Mouse (Mus musculus) CH12.LX (cell line): ENCODE results near the gene Mixl1. TPM values are rescaled to one million over a fixed set of nuclear protein-coding genes. Genes with fewer than 3 reads are reported as not detected.

Source experiments
- DNase-seq: peaks from one replicate; pipeline ENCODE4 v3.0.0-alpha.2; 2013; ENCODE audit errors: extremely low read depth
- H3K27ac ChIP-seq: 2 replicates; pipeline ENCODE4 v1.5.1; 2012; ENCODE audit warnings: low read depth, mild to moderate bottlenecking, control low read depth, moderate library complexity; ENCODE audit not compliant: insufficient read depth
- H3K27me3 ChIP-seq: replicated peaks from 2 replicates; pipeline ENCODE3; 2012; ENCODE audit warnings: inconsistent platforms
- H3K36me3 ChIP-seq, 2 experiments: replicated peaks in 1 of 2; 2 replicates each; pipeline versions ENCODE3 to v1.6.1; 2012; ENCODE audit warnings: inconsistent platforms in 1 of 2, low read length in 1 of 2, mild to moderate bottlenecking in 1 of 2, mixed read lengths in 1 of 2, moderate library complexity in 1 of 2; ENCODE audit not compliant: control insufficient read depth in 1 of 2, insufficient read depth in 1 of 2
- H3K4me1 ChIP-seq, 2 experiments: 2 replicates each; pipeline ENCODE4 v1.6.1; 2012; ENCODE audit warnings: inconsistent platforms in 1 of 2, moderate library complexity in 1 of 2; ENCODE audit not compliant: insufficient read depth in 2 of 2, control insufficient read depth in 1 of 2
- H3K4me2 ChIP-seq: 2 replicates; pipeline ENCODE4 v1.6.1; 2012; ENCODE audit warnings: low read depth, mild to moderate bottlenecking, control low read depth; ENCODE audit not compliant: poor library complexity, insufficient read depth, severe bottlenecking
- H3K4me3 ChIP-seq, 3 experiments: fragments of 150-350 bp in 1 of 3; sonication (generic) in 1 of 3; replicated peaks in 1 of 3; 2 replicates each; pipeline versions ENCODE3 to v1.5.1; 2011 to 2012; ENCODE audit warnings: low read depth in 2 of 3, low read length in 2 of 3, mild to moderate bottlenecking in 2 of 3, moderate library complexity in 2 of 3, control low read depth in 1 of 3, improper control_type of control experiment in 1 of 3, inconsistent platforms in 1 of 3, mixed read lengths in 1 of 3; ENCODE audit not compliant: poor library complexity in 1 of 3
- H3K79me2 ChIP-seq: replicated peaks from 2 replicates; pipeline ENCODE4 v1.6.1; 2012; ENCODE audit warnings: mild to moderate bottlenecking, moderate library complexity; ENCODE audit not compliant: control insufficient read depth, poor library complexity, insufficient read depth, severe bottlenecking; ENCODE audit errors: extremely low read depth
- H3K9ac ChIP-seq: 2 replicates; pipeline ENCODE4 v1.6.1; 2012; ENCODE audit warnings: low read depth, mild to moderate bottlenecking, control low read depth, moderate library complexity; ENCODE audit not compliant: insufficient read depth
- H3K9me3 ChIP-seq: replicated peaks from 2 replicates; pipeline ENCODE3; 2012; ENCODE audit warnings: low read length, inconsistent platforms, mixed read lengths
- BHLHE40 ChIP-seq: IDR thresholded peaks from 2 replicates; pipeline ENCODE4 v1.6.1; 2011; ENCODE audit warnings: mild to moderate bottlenecking, low read depth, low read length, improper control_type of control experiment
- CHD1 ChIP-seq: IDR thresholded peaks from 2 replicates; pipeline ENCODE4 v1.6.1; 2012; ENCODE audit warnings: low read depth, low read length, improper control_type of control experiment, inconsistent platforms
- CHD2 ChIP-seq: IDR thresholded peaks from 2 replicates; pipeline ENCODE4 v1.6.1; 2011; ENCODE audit warnings: low read length, improper control_type of control experiment
- CTCF ChIP-seq, 2 experiments: IDR thresholded peaks in 1 of 2; conservative IDR thresholded peaks in 1 of 2; 2 replicates each; pipeline ENCODE4 v1.5.1; 2011 to 2012; ENCODE audit warnings: low read depth in 2 of 2, low read length in 2 of 2, improper control_type of control experiment in 1 of 2, inconsistent platforms in 1 of 2, mild to moderate bottlenecking in 1 of 2, moderate library complexity in 1 of 2
- E2F4 ChIP-seq: IDR thresholded peaks from 2 replicates; pipeline ENCODE4 v1.6.1; 2011; ENCODE audit warnings: low read depth, low read length, improper control_type of control experiment; ENCODE audit not compliant: insufficient replicate concordance
- ELF1 ChIP-seq: IDR thresholded peaks from 2 replicates; pipeline ENCODE4 v1.6.1; 2014; ENCODE audit warnings: low read depth, mild to moderate bottlenecking, inconsistent platforms, low read length, improper control_type of control experiment
- EP300 ChIP-seq: IDR thresholded peaks from 2 replicates; pipeline ENCODE4 v1.6.1; 2011; ENCODE audit warnings: low read length, improper control_type of control experiment
- ETS1 ChIP-seq: conservative IDR thresholded peaks from 2 replicates; pipeline ENCODE4 v1.6.1; 2012; ENCODE audit warnings: low read depth, mild to moderate bottlenecking, inconsistent platforms, low read length, improper control_type of control experiment, moderate library complexity
- GABPA ChIP-seq: IDR thresholded peaks from 2 replicates; pipeline ENCODE4 v1.6.1; 2012; ENCODE audit warnings: low read depth, low read length, improper control_type of control experiment, inconsistent platforms; ENCODE audit not compliant: insufficient replicate concordance
- IRF4 ChIP-seq: IDR thresholded peaks from 2 replicates; pipeline ENCODE4 v1.6.1; 2014; ENCODE audit warnings: low read depth, mild to moderate bottlenecking, inconsistent platforms, low read length, improper control_type of control experiment
- JUND ChIP-seq: conservative IDR thresholded peaks from 2 replicates; pipeline ENCODE4 v1.6.1; 2011; ENCODE audit warnings: low read depth, low read length, improper control_type of control experiment
- KAT2A ChIP-seq: IDR thresholded peaks from 2 replicates; pipeline ENCODE4 v1.6.1; 2012; ENCODE audit warnings: low read length, improper control_type of control experiment, inconsistent platforms; ENCODE audit not compliant: insufficient replicate concordance
- MAFK ChIP-seq: IDR thresholded peaks from 2 replicates; pipeline ENCODE4 v1.6.1; 2011; ENCODE audit warnings: low read length, improper control_type of control experiment; ENCODE audit not compliant: insufficient replicate concordance
- MAX ChIP-seq: IDR thresholded peaks from 2 replicates; pipeline ENCODE4 v1.6.1; 2011; ENCODE audit warnings: low read length, improper control_type of control experiment
- MAZ ChIP-seq: IDR thresholded peaks from 2 replicates; pipeline ENCODE4 v1.6.1; 2012; ENCODE audit warnings: low read depth, mild to moderate bottlenecking, inconsistent platforms, low read length, improper control_type of control experiment, moderate library complexity
- MEF2A ChIP-seq: IDR thresholded peaks from 2 replicates; pipeline ENCODE4 v1.6.1; 2014; ENCODE audit warnings: low read depth, mild to moderate bottlenecking, inconsistent platforms, low read length, improper control_type of control experiment, borderline replicate concordance
- MXI1 ChIP-seq: IDR thresholded peaks from 2 replicates; pipeline ENCODE4 v1.6.1; 2011; ENCODE audit warnings: mild to moderate bottlenecking, low read depth, low read length, improper control_type of control experiment
- NELFE ChIP-seq: IDR thresholded peaks from 2 replicates; pipeline ENCODE4 v1.6.1; 2011; ENCODE audit warnings: low read depth, low read length, improper control_type of control experiment
- NRF1 ChIP-seq: IDR thresholded peaks from 2 replicates; pipeline ENCODE4 v1.6.1; 2014; ENCODE audit warnings: low read depth, mild to moderate bottlenecking, inconsistent platforms, low read length, improper control_type of control experiment, moderate library complexity
- PAX5 ChIP-seq: IDR thresholded peaks from 2 replicates; pipeline ENCODE4 v1.6.1; 2012; ENCODE audit warnings: low read length, inconsistent platforms, mixed read lengths
- POLR2AphosphoS2 ChIP-seq: IDR thresholded peaks from 2 replicates; pipeline ENCODE4 v1.6.1; 2011; ENCODE audit warnings: low read depth, low read length, improper control_type of control experiment
- RAD21 ChIP-seq: IDR thresholded peaks from 2 replicates; pipeline ENCODE4 v1.6.1; 2011; ENCODE audit warnings: low read depth, mild to moderate bottlenecking, low read length, improper control_type of control experiment, moderate library complexity
- RCOR1 ChIP-seq: conservative IDR thresholded peaks from 2 replicates; pipeline ENCODE4 v1.6.1; 2012; ENCODE audit warnings: low read depth, mild to moderate bottlenecking, inconsistent platforms, low read length, improper control_type of control experiment
- SIN3A ChIP-seq: IDR thresholded peaks from 2 replicates; pipeline ENCODE4 v1.6.1; 2012; ENCODE audit warnings: low read length, improper control_type of control experiment, inconsistent platforms
- SMC3 ChIP-seq: IDR thresholded peaks from 2 replicates; pipeline ENCODE4 v1.6.1; 2011; ENCODE audit warnings: low read depth, low read length, improper control_type of control experiment
- TCF12 ChIP-seq: IDR thresholded peaks from 2 replicates; pipeline ENCODE4 v1.6.1; 2014; ENCODE audit warnings: low read depth, mild to moderate bottlenecking, inconsistent platforms, low read length, improper control_type of control experiment
- UBTF ChIP-seq: IDR thresholded peaks from 2 replicates; pipeline ENCODE4 v1.6.1; 2012; ENCODE audit warnings: low read depth, mild to moderate bottlenecking, inconsistent platforms, low read length, improper control_type of control experiment, moderate library complexity
- USF2 ChIP-seq: conservative IDR thresholded peaks from 2 replicates; pipeline ENCODE4 v1.6.1; 2011; ENCODE audit warnings: low read depth, low read length, improper control_type of control experiment
- ZC3H11A ChIP-seq: IDR thresholded peaks from 2 replicates; pipeline ENCODE4 v1.6.1; 2012; ENCODE audit warnings: low read depth, mild to moderate bottlenecking, inconsistent platforms, low read length, improper control_type of control experiment
- ZKSCAN1 ChIP-seq: IDR thresholded peaks from 2 replicates; pipeline ENCODE4 v1.6.1; 2012; ENCODE audit warnings: low read depth, inconsistent platforms, low read length, improper control_type of control experiment, borderline replicate concordance
- ZMIZ1 ChIP-seq: IDR thresholded peaks from 2 replicates; pipeline ENCODE4 v1.6.1; 2012; ENCODE audit warnings: low read depth, mild to moderate bottlenecking, inconsistent platforms, low read length, improper control_type of control experiment
- ZNF384 ChIP-seq: IDR thresholded peaks from 2 replicates; pipeline ENCODE4 v1.6.1; 2012; ENCODE audit warnings: low read depth, low read length, improper control_type of control experiment, inconsistent platforms
- dilution Hi-C: fragments of 300-500 bp; cut with MboI; formaldehyde crosslinking; loops from 2 replicates; pipeline ENCODE4 v1.14.3; 2020; ENCODE audit warnings: low sequenced_read_pairs; ENCODE audit not compliant: extremely low pct_unique_long_range_greater_than_20kb, extremely low pct_ligation_motif_present
- in situ Hi-C: fragments of 300-500 bp; cut with MboI; formaldehyde crosslinking; loops from 3 replicates; pipeline ENCODE4 v1.14.3; 2019; ENCODE audit warnings: low sequenced_read_pairs, low pct_ligation_motif_present, low pct_unique_long_range_greater_than_20kb, mixed read lengths
- polyA plus RNA-seq: library from polyadenylated mRNA; unstranded; fragments of >175 nt; gene quantifications from 2 replicates; pipeline ENCODE4 v1.2.1, GENCODE M21; 2012; ENCODE audit warnings: low read depth; ENCODE audit not compliant: insufficient read length
- total RNA-seq, 2 experiments: library from RNA; depleted of rRNA; stranded (reverse); fragments of 300-350 nt in 1 of 2; fragments of >200 nt in 1 of 2; gene quantifications; 2 replicates each; pipeline ENCODE4 v1.2.3; 2012 to 2014

Gene Mixl1
- total and polyA plus RNA-seq, 3 experiments, result not detected

DNA sequence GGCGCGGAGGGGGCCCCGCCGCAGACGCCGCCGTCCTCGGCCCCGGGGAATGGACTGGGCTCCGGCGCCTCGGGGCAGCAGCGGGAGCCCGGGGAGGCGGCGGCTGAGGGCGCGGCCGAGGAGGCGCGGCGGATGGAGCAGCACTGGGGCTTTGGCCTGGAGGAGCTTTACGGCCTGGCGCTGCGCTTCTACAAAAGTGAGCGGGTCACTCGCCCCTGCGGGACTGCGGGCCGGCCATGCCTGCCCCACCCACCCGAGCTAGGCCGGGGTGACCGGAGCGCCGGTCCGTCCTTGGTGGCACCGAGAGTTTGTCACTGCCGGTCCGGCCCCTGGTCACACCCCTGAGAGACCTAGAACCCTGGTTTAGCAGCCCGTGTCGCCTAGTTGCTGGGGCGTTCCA, 29.3 kb upstream of the Mixl1 start:
- Histone ChIP-seq H3K79me2 (peaks cover 43% of the 10 kb centered on the region), H3K4me2 (peak overlapping the region; percentile 76; the same call in 1 of the 2 replicates), H3K27me3 (no peaks in the 10 kb centered on the region), H3K4me1 (peaks cover 6 to 43% of the 10 kb centered on the region in 2 experiments; a peak in 3 of 4 replicates), H3K9ac (peak overlapping the region; percentile 79), H3K4me3 (peak overlapping the region; percentile 65 to 99 (median 94)), H3K27ac (no peak overlapping the region), H3K9me3 (no peaks in the 10 kb centered on the region)
- in situ Hi-C loops, result no loop called here
- dilution Hi-C loops, result no loop called here
- DNase-seq, result no peak
- TF ChIP-seq SIN3A, result 0 out of 2 replicates have a peak, but pooled peaks have one; percentile 6
- TF ChIP-seq ZNF384, result no peak
- TF ChIP-seq, all 38 proteins: peak for 1
- H3K36me3 ChIP-seq, result no peaks in the 10 kb centered on the region

- no peaks in the 10 kb centered on the region for H3K36me3 ChIP-seq
- in situ Hi-C loops (no loop called here), dilution Hi-C loops (no loop called here)
- no peaks in the 10 kb centered on the region for H3K27me3 ChIP-seq
- peaks cover 38% of the 10 kb centered on the region for H3K79me2 ChIP-seq
- peak; percentile 88 for DNase-seq
- H3K27ac ChIP-seq, result no peak within 1 kb of the TSS
- H3K9me3 ChIP-seq, result no peaks in the 10 kb centered on the region
- H3K4me2 ChIP-seq, result peak within 1 kb of the TSS; percentile 76
- H3K4me1 ChIP-seq, result peaks cover 6 to 43% of the 10 kb centered on the region in 2 experiments; a peak in 3 of 4 replicates
- H3K4me3 ChIP-seq, result peak within 1 kb of the TSS; percentile 65 to 99 (median 94)
- H3K9ac ChIP-seq, result peak within 1 kb of the TSS; percentile 79
- TF ChIP-seq ETS1 (no peak), ZKSCAN1 (no peak), SMC3 (no peak), RAD21 (no peak), PAX5 (no peak), ZMIZ1 (peak; percentile 73), E2F4 (no peak), KAT2A (peak; percentile 70; the same call in 1 of the 2 replicates), GABPA (no peak), MXI1 (peak; percentile 87), UBTF (no peak; the same call in 1 of the 2 replicates), CTCF (conservative IDR thresholded peaks at IDR 0.05 in 1 of 2, IDR thresholded peaks at IDR 0.05 in 1 of 2; ENCODE audit: low read depth in 2 of 2, low read length in 2 of 2) (peak in 1 of 2 experiments; percentile 19; a peak in 2 of 4 replicates), MAX (no peak), RCOR1 (no peak), MAZ (0 out of 2 replicates have a peak, but pooled peaks have one; percentile 27), POLR2AphosphoS2 (no peak), TCF12 (no peak), CHD2 (peak; percentile 55; the same call in 1 of the 2 replicates), MAFK (no peak), IRF4 (peak; percentile 12; the same call in 1 of the 2 replicates), NELFE (peak; percentile 68; the same call in 1 of the 2 replicates), USF2 (no peak), BHLHE40 (peak; percentile 55), SIN3A (peak; percentile 90), EP300 (no peak), MEF2A (no peak), JUND (no peak), NRF1 (peak; percentile 39; the same call in 1 of the 2 replicates), ZC3H11A (no peak), ZNF384 (no peak), ELF1 (peak; percentile 91), CHD1 (no peak)
Measured at GRCm38 (mm10) chr1:180725704-180726179, 28.9 kb upstream of the Mixl1 start, which contains the start of gene Acbd3. Gene Acbd3, plus strand, starts transcription at chr1:180726043.
